Mouse (Mus musculus) lung, postnatal 0 days (tissue): ENCODE results near the gene Gpc5. TPM values are rescaled to one million over a fixed set of nuclear protein-coding genes. Genes with fewer than 3 reads are reported as not detected.

ENCODE experiments used
- ATAC-seq: fragments of 200-750 bp; cut with Nextera tagmentation; 2 replicates; pipeline ENCODE4 v1.8.0; 2017; ENCODE audit warnings: moderate library complexity
- DNase-seq: peaks from one replicate; pipeline ENCODE4 v3.0.0-alpha.2; 2016; ENCODE audit warnings: low spot score
- H3K27ac ChIP-seq: fragments of 300-500 bp; sonication (generic); 2 replicates; pipeline ENCODE4 v1.5.1; 2014; ENCODE audit warnings: antibody characterized with exemption, mild to moderate bottlenecking, low read length, mixed read lengths
- H3K27me3 ChIP-seq: fragments of 300-500 bp; sonication (generic); replicated peaks from 2 replicates; pipeline ENCODE4 v1.6.1; 2014; ENCODE audit warnings: low read length, mixed read lengths; ENCODE audit not compliant: insufficient read depth
- H3K36me3 ChIP-seq: fragments of 300-500 bp; sonication (generic); 2 replicates; pipeline ENCODE4 v1.6.1; 2014; ENCODE audit warnings: low read length, mixed read lengths; ENCODE audit not compliant: insufficient read depth
- H3K4me1 ChIP-seq: fragments of 300-500 bp; sonication (generic); 2 replicates; pipeline ENCODE4 v1.6.1; 2014; ENCODE audit warnings: antibody characterized with exemption, low read depth, low read length, mixed read lengths; ENCODE audit not compliant: insufficient read depth
- H3K4me2 ChIP-seq: fragments of 300-500 bp; sonication (generic); replicated peaks from 2 replicates; pipeline ENCODE4 v1.6.1; 2014; ENCODE audit warnings: low read depth, mild to moderate bottlenecking, low read length, moderate library complexity, mixed read lengths
- H3K4me3 ChIP-seq: fragments of 300-500 bp; sonication (generic); 2 replicates; pipeline ENCODE4 v1.5.1; 2014; ENCODE audit warnings: low read depth, low read length
- H3K9ac ChIP-seq: fragments of 300-500 bp; sonication (generic); replicated peaks from 2 replicates; pipeline ENCODE4 v1.6.1; 2014; ENCODE audit warnings: low read depth, mild to moderate bottlenecking
- H3K9me3 ChIP-seq: fragments of 300-500 bp; sonication (generic); 2 replicates; pipeline ENCODE4 v1.6.1; 2016; ENCODE audit warnings: low read length, mixed read lengths
- CTCF ChIP-seq: IDR thresholded peaks from 2 replicates; pipeline ENCODE4 v1.5.1; 2016; ENCODE audit warnings: antibody characterized with exemption, mild to moderate bottlenecking
- EP300 ChIP-seq: IDR thresholded peaks from 2 replicates; pipeline ENCODE4 v1.6.1; 2016; ENCODE audit warnings: antibody characterized with exemption, mild to moderate bottlenecking, control low read depth
- WGBS: fragments of 180-500 bp; shearing (Covaris S2); extraction: QIAGEN DNeasy Blood & Tissue Kit; methylation state at CpG from one replicate; pipeline ENCODE4 v1.1.7; 2014; 5-methylcytosine and 5-hydroxymethylcytosine counted together
- polyA plus RNA-seq: library from polyadenylated mRNA; unstranded; fragments of >200 nt; fragmentation: Nextera tagmentation; extraction: Ambion mirVana; gene quantifications from 2 replicates; pipeline ENCODE4 v1.2.1, GENCODE M21; 2015

Gpc5 gene
- polyA plus RNA-seq, 1 experiment from 2014 or later: 0.16 TPM

DNA sequence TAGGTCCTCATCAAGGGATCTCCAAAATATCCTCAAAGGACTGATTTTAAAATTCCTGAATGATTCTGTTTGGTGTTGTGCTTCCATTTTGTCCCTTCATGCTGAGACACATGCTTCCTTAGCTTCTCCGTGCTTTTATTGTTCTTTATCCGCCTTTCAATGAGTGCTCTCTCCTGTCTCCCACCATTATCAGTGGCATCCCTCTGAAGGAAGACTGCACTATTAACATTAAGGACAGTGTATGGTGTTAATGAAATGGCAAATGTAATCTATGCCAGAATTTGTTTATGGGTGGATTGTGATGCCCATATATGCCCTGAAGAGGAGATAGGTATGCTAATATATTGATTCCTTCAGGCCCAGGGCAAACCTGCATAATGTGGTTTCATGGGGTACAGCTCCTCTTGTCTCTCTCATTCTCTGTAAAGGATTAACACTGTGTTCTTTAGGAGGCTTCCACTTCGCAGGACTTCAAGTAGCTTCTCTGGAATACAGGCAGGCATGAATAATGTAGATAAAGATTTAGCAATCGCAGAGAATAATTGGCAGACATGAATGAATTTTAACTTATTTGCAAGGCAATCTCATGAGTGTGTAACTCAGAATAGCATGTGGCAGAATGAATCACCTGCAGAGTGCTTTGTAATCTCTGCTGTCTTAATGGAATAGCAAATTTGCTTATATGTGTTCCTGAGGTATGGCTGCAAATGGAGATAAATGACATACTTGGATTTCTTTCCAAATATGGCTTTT is 148.8 kb downstream of the Gpc5 start:
- TF ChIP-seq EP300 (no peak), CTCF (no peak)
- H3K4me1 ChIP-seq: no peaks in the 10 kb centered on the region
- H3K9ac ChIP-seq: no peak overlapping the region
- H3K4me3 ChIP-seq: no peak overlapping the region
- no peak for DNase-seq
- H3K27me3 ChIP-seq: no peaks in the 10 kb centered on the region
- no peak overlapping the region for H3K27ac ChIP-seq
- WGBS: 67% methylated on average over 4 of the region's 4 CpGs
- H3K9me3 ChIP-seq: no peaks in the 10 kb centered on the region
- H3K36me3 ChIP-seq: no peaks in the 10 kb centered on the region
- ATAC-seq: no peak
- H3K4me2 ChIP-seq: no peak overlapping the region

DNA sequence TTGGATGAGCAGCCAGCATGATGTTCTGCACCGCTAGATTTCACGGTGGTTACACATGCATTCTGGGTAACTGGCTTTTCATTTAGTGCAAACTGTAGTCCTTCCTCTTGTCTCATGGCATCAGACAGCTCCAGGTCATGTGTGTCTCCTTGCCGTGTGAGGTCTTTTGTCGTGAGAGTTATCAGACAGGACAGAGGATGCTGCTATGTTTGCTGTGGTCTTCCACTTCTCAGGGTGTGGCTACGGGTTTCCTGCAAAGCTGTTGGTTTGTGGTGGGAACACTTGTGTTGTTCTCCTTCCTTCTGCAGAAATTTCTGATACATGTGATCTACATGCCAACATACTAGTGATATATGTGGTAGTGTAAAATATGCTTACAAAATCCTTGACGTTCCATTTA is 158.5 kb downstream of the Gpc5 start:
- TF ChIP-seq EP300: no peak
- TF ChIP-seq CTCF: no peak
- DNase-seq: no peak
- Histone ChIP-seq H3K27me3 (no peaks in the 10 kb centered on the region), H3K36me3 (no peaks in the 10 kb centered on the region), H3K4me1 (no peaks in the 10 kb centered on the region), H3K9ac (no peak overlapping the region), H3K4me3 (no peak overlapping the region), H3K4me2 (no peak overlapping the region), H3K9me3 (no peaks in the 10 kb centered on the region), H3K27ac (no peak overlapping the region)
- no peak for ATAC-seq
- 80% methylated on average over 6 of the region's 6 CpGs for WGBS

DNA sequence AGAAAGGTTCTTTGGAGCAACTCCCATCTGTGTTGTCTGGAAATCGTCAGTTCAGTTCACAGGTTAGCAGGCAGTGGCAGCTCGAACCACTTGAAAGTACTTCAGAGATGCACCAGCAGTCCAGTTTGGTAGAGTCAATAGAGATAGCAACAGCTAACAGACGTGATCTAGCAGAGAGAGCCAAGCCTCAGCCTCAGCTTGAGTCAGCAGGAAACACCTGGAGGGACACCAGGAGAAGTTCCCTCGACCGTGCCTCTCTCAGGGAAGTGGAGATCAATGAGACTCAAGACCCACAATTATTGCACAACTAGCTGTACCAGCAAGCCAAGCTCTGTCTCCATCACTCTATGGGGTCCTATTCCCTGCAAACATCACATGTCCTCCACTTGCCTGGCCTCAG is 159.8 kb downstream of the Gpc5 start:
- no peak overlapping the region for H3K4me2 ChIP-seq
- H3K4me3 ChIP-seq: no peak overlapping the region
- no peak for TF ChIP-seq EP300
- no peak for TF ChIP-seq CTCF
- no peaks in the 10 kb centered on the region for H3K36me3 ChIP-seq
- ATAC-seq (no peak), DNase-seq (no peak)
- no peak overlapping the region for H3K9ac ChIP-seq
- H3K9me3 ChIP-seq: no peaks in the 10 kb centered on the region
- H3K27ac ChIP-seq: no peak overlapping the region
- H3K4me1 ChIP-seq: no peaks in the 10 kb centered on the region
- no peaks in the 10 kb centered on the region for H3K27me3 ChIP-seq
- WGBS: 29% methylated on average over 5 of the region's 5 CpGs

DNA sequence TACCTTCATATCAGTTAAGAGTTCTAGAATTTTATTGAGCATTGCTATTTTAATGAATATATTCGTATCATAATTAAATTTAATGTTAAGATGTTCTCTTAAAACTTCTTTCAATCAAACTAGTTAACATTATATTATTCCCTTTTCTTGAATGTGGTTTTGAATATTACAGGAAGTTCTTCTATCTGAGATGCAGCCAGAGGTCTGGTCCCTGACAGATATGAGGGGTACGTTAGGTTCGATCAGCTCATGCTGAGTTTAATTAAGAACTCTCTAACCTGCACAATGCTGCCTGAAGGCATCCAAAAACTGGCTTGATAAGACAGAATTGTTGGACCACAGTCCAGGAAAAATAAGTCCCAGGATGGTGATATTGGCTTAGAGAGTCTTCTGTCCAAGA is 161.1 kb downstream of the Gpc5 start:
- Histone ChIP-seq H3K27ac (no peak overlapping the region), H3K36me3 (no peaks in the 10 kb centered on the region), H3K4me3 (no peak overlapping the region), H3K4me1 (no peaks in the 10 kb centered on the region), H3K9ac (no peak overlapping the region), H3K4me2 (no peak overlapping the region), H3K9me3 (no peaks in the 10 kb centered on the region), H3K27me3 (no peaks in the 10 kb centered on the region)
- no peak for ATAC-seq
- 84% methylated on average over 3 of the region's 3 CpGs for WGBS
- no peak for DNase-seq
- TF ChIP-seq CTCF (no peak), EP300 (no peak)

DNA sequence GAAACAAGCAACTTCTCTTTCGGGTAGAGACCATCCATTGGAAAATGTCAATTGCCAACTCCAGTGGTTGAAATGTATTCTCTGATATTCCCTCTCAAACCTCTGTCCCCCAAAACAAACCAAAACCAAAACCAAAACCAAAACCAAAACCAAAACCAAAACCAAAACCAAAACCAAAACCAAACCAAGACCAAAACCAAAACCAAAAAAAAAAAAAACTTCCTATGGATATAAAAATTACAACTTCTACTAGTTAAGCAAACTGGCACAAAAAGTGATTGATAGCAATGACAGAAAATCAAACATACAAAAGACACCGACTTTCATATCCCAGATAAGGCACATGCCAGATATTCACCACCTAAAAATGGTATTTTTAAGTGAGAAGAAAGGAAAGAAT is 161.7 kb downstream of the Gpc5 start:
- no peak for ATAC-seq
- Histone ChIP-seq H3K9me3 (no peaks in the 10 kb centered on the region), H3K27ac (no peak overlapping the region), H3K4me2 (no peak overlapping the region), H3K27me3 (no peaks in the 10 kb centered on the region), H3K9ac (no peak overlapping the region), H3K4me1 (no peaks in the 10 kb centered on the region), H3K4me3 (no peak overlapping the region), H3K36me3 (no peaks in the 10 kb centered on the region)
- TF ChIP-seq CTCF (no peak), EP300 (no peak)
- no peak for DNase-seq
- 62% methylated on average over 2 of the region's 2 CpGs for WGBS

DNA sequence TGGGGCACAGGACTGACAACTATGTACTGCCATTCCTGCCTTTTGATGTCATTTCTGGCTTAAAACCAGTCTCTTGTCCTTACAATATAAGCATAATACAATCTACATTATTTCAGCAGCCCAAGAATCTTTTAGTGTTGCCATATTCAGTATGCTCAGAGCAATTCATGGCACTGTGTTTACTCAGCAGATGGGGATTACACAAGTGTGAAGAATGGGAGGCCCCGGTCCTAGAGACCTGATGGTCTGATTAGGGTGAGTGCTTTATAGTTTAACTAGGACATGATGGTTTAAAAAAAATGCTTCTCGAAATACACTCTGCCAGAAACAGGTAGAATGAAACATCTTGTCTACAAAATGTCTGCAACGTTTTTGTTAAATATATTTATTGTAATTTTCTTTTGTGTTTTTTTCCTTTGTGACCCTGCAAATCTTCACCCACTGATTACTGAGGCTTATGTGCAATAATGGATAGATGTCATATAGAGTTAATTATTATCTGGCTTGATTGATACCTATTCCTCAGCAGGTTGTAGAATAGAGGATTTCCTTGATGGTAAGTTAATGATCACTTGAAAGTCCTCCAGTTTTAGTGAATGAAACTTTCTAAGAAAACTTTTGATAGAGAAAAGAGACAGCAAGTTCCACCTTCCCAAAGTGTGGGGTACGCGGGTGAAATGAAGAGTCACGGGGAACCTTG is 177.8 kb downstream of the Gpc5 start:
- Histone ChIP-seq H3K9me3 (no peaks in the 10 kb centered on the region), H3K9ac (no peak overlapping the region), H3K4me2 (no peak overlapping the region), H3K4me3 (no peak overlapping the region), H3K27ac (no peak overlapping the region), H3K4me1 (no peaks in the 10 kb centered on the region), H3K27me3 (no peaks in the 10 kb centered on the region), H3K36me3 (no peaks in the 10 kb centered on the region)
- no peak for TF ChIP-seq EP300
- TF ChIP-seq CTCF: no peak
- ATAC-seq (no peak), DNase-seq (no peak)
- WGBS: 73% methylated on average over 6 of the region's 6 CpGs
